Mouse (Mus musculus) hindbrain, postnatal 0 days (tissue): ENCODE data around the gene Lcmt2. TPM values are rescaled to one million over a fixed set of nuclear protein-coding genes. Genes with fewer than 3 reads are reported as not detected.

Experiments
- ATAC-seq: fragments of 200-750 bp; cut with Nextera tagmentation; 2 replicates; pipeline ENCODE4 v1.8.0; 2017; ENCODE audit warnings: mild to moderate bottlenecking, moderate TSS enrichment, moderate library complexity
- DNase-seq: peaks from one replicate; pipeline ENCODE4 v3.0.0-alpha.2; 2015; ENCODE audit warnings: low spot score
- H3K27ac ChIP-seq: fragments of 300-500 bp; sonication (generic); 2 replicates; pipeline ENCODE4 v1.5.1; 2014; ENCODE audit warnings: mild to moderate bottlenecking
- H3K27me3 ChIP-seq: fragments of 300-500 bp; sonication (generic); 2 replicates; pipeline ENCODE4 v1.6.1; 2014; ENCODE audit warnings: low read length, mixed read lengths; ENCODE audit not compliant: insufficient read depth
- H3K36me3 ChIP-seq: fragments of 300-500 bp; sonication (generic); 2 replicates; pipeline ENCODE4 v1.6.1; 2014; ENCODE audit warnings: low read length, mixed read lengths; ENCODE audit not compliant: insufficient read depth
- H3K4me1 ChIP-seq: fragments of 300-500 bp; sonication (generic); 2 replicates; pipeline ENCODE4 v1.6.1; 2014; ENCODE audit warnings: antibody characterized with exemption, low read length, mixed read lengths; ENCODE audit not compliant: insufficient read depth
- H3K4me2 ChIP-seq: fragments of 300-500 bp; sonication (generic); 2 replicates; pipeline ENCODE4 v1.6.1; 2014; ENCODE audit warnings: low read depth, mild to moderate bottlenecking, low read length, moderate library complexity, mixed read lengths
- H3K4me3 ChIP-seq: fragments of 300-500 bp; sonication (generic); 2 replicates; pipeline ENCODE4 v1.5.1; 2014; ENCODE audit warnings: low read length
- H3K9ac ChIP-seq: fragments of 300-500 bp; sonication (generic); replicated peaks from 2 replicates; pipeline ENCODE4 v1.6.1; 2014; ENCODE audit warnings: mild to moderate bottlenecking, low read length, moderate library complexity, mixed read lengths
- H3K9me3 ChIP-seq: fragments of 300-500 bp; sonication (generic); 2 replicates; pipeline ENCODE4 v1.6.1; 2016; ENCODE audit warnings: low read length, mixed read lengths
- CTCF ChIP-seq: IDR thresholded peaks from 2 replicates; pipeline ENCODE4 v1.5.1; 2016; ENCODE audit warnings: antibody characterized with exemption, control low read depth, low read depth
- WGBS: fragments of 180-500 bp; shearing (Covaris S2); extraction: QIAGEN DNeasy Blood & Tissue Kit; methylation state at CpG from one replicate; pipeline ENCODE4 v1.1.7; 2014; 5-methylcytosine and 5-hydroxymethylcytosine counted together
- polyA plus RNA-seq: library from polyadenylated mRNA; unstranded; fragments of >200 nt; fragmentation: Nextera tagmentation; extraction: Ambion mirVana; gene quantifications from 2 replicates; pipeline ENCODE4 v1.2.1, GENCODE M21; 2015
- total RNA-seq: library from RNA; depleted of rRNA; stranded (reverse); fragments of >200 nt; gene quantifications from 2 replicates; pipeline ENCODE4 v1.2.3, GENCODE M21; 2014; rRNA removed

The Lcmt2 gene
- total and polyA plus RNA-seq, 2 experiments from 2014 or later: 10.1 to 11.4 TPM

- H3K9me3 ChIP-seq: no peaks in the 10 kb centered on the region
- no peaks in the 10 kb centered on the region for H3K4me1 ChIP-seq
- no peaks in the 10 kb centered on the region for H3K27me3 ChIP-seq
- no peak within 1 kb of the TSS for H3K4me3 ChIP-seq
- 48% methylated on average over 6 of the region's 6 CpGs for WGBS
- no peak for TF ChIP-seq CTCF
- ATAC-seq (no peak), DNase-seq (no peak)
- no peak within 1 kb of the TSS for H3K4me2 ChIP-seq
- no peak within 1 kb of the TSS for H3K27ac ChIP-seq
- H3K36me3 ChIP-seq: no peaks in the 10 kb centered on the region
- no peak within 1 kb of the TSS for H3K9ac ChIP-seq
Measured at GRCm38 (mm10) chr2:121085480-121086185, 54.8 kb downstream of the Lcmt2 start, which contains the start of gene Tgm5. Gene Tgm5, minus strand, starts transcription at chr2:121085841.

DNA sequence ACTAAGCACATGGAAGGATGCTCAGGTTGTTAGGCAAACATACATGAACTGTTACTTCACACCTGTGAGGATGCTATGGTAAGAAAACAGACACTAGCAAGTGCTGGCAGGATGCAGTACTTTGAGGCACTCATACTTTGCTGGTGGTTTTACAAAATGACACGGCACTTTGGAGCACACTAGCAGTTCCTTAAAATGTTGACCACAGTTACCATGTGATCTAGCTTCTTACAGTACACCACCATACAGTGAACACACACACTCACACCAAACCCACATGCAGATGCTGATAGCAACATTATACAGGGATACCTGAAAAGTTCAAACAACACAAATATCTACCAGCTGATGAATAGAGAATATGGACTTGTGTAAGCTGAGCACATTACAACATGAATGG lies 57.8 kb downstream of the Lcmt2 start:
- no peak for TF ChIP-seq CTCF
- Histone ChIP-seq H3K27ac (no peak overlapping the region), H3K36me3 (no peaks in the 10 kb centered on the region), H3K27me3 (no peaks in the 10 kb centered on the region), H3K4me2 (no peak overlapping the region), H3K9ac (no peak overlapping the region), H3K9me3 (no peaks in the 10 kb centered on the region), H3K4me3 (no peak overlapping the region), H3K4me1 (no peaks in the 10 kb centered on the region)
- ATAC-seq (no peak), DNase-seq (no peak)
- 90% methylated on average over 1 of the region's 1 CpGs for WGBS

Other genes starting within 250 kb of the Lcmt2 start
- gene Ubr1, start 169.9 kb downstream of the Lcmt2 start, total RNA-seq: 27.8 and 34.8 TPM in 2 replicates
- 27.3 and 27.5 TPM in 2 replicates for gene Ubr1, start 169.9 kb downstream of the Lcmt2 start, polyA plus RNA-seq
- gene Tmem62, start 163.6 kb downstream of the Lcmt2 start, total RNA-seq: 24.0 and 25.8 TPM in 2 replicates
- 12.6 and 13.8 TPM in 2 replicates for gene Tmem62, start 163.6 kb downstream of the Lcmt2 start, polyA plus RNA-seq
- 40.0 and 42.3 TPM in 2 replicates for gene Ccndbp1, start 132.2 kb downstream of the Lcmt2 start, total RNA-seq
- 76.5 and 80.2 TPM in 2 replicates for gene Ccndbp1, start 132.2 kb downstream of the Lcmt2 start, polyA plus RNA-seq
- gene Epb42, start 103.6 kb downstream of the Lcmt2 start, total RNA-seq: 0.07 and 0.73 TPM in 2 replicates
- 0.06 and 0.18 TPM in 2 replicates for gene Epb42, start 103.6 kb downstream of the Lcmt2 start, polyA plus RNA-seq
- gene Tgm5, start 54.8 kb downstream of the Lcmt2 start, total RNA-seq: 0.78 TPM in 1 of 2 replicates, not detected in the other
- gene Tgm5, start 54.8 kb downstream of the Lcmt2 start, polyA plus RNA-seq: 0.37 and 0.45 TPM in 2 replicates
- gene Tgm7, start 30.9 kb downstream of the Lcmt2 start, total RNA-seq: not detected in 2 replicates
- not detected in 2 replicates for gene Tgm7, start 30.9 kb downstream of the Lcmt2 start, polyA plus RNA-seq
- 17.6 and 22.4 TPM in 2 replicates for gene Adal, start 225 bp downstream of the Lcmt2 start, total RNA-seq
- 18.0 and 18.4 TPM in 2 replicates for gene Adal, start 225 bp downstream of the Lcmt2 start, polyA plus RNA-seq
- 20.2 and 33.6 TPM in 2 replicates for gene Tubgcp4, start 30.0 kb upstream of the Lcmt2 start, total RNA-seq
- gene Tubgcp4, start 30.0 kb upstream of the Lcmt2 start, polyA plus RNA-seq: 26.1 and 27.6 TPM in 2 replicates
- gene Zscan29, start 30.5 kb upstream of the Lcmt2 start, total RNA-seq: 3.2 and 5.7 TPM in 2 replicates
- 5.3 and 5.5 TPM in 2 replicates for gene Zscan29, start 30.5 kb upstream of the Lcmt2 start, polyA plus RNA-seq
- gene Trp53bp1, start 130.8 kb upstream of the Lcmt2 start, total RNA-seq: 194 and 277 TPM in 2 replicates
- 76.4 and 80.9 TPM in 2 replicates for gene Trp53bp1, start 130.8 kb upstream of the Lcmt2 start, polyA plus RNA-seq
- 160 and 173 TPM in 2 replicates for gene Map1a, start 148.9 kb upstream of the Lcmt2 start, total RNA-seq
- 70.6 and 72.5 TPM in 2 replicates for gene Map1a, start 148.9 kb upstream of the Lcmt2 start, polyA plus RNA-seq
- gene Ppip5k1, start 214.7 kb upstream of the Lcmt2 start, total RNA-seq: 12.8 and 13.5 TPM in 2 replicates
- 16.6 and 17.8 TPM in 2 replicates for gene Ppip5k1, start 214.7 kb upstream of the Lcmt2 start, polyA plus RNA-seq
- gene Ckmt1, start 217.1 kb upstream of the Lcmt2 start, total RNA-seq: 139 and 161 TPM in 2 replicates
- 167 and 168 TPM in 2 replicates for gene Ckmt1, start 217.1 kb upstream of the Lcmt2 start, polyA plus RNA-seq
- gene Strc, start 246.5 kb upstream of the Lcmt2 start, total RNA-seq: 0.07 TPM in 1 of 2 replicates, not detected in the other
- gene Strc, start 246.5 kb upstream of the Lcmt2 start, polyA plus RNA-seq: 0.03 TPM in 1 of 2 replicates, not detected in the other